Mouse (Mus musculus): ENCODE measurements around the gene Heca.
"Not testable (repeated sequence)": the region's sequence is repeated elsewhere in the genome, so short reads cannot be mapped to it uniquely, and the experiment has no call there.

Heca gene

GRCm38 (mm10) chr10:17880038-17880437, 67.8 kb downstream of the Heca start:
- DNase-seq (ENCODE audit: low spot score): no peak

DNA sequence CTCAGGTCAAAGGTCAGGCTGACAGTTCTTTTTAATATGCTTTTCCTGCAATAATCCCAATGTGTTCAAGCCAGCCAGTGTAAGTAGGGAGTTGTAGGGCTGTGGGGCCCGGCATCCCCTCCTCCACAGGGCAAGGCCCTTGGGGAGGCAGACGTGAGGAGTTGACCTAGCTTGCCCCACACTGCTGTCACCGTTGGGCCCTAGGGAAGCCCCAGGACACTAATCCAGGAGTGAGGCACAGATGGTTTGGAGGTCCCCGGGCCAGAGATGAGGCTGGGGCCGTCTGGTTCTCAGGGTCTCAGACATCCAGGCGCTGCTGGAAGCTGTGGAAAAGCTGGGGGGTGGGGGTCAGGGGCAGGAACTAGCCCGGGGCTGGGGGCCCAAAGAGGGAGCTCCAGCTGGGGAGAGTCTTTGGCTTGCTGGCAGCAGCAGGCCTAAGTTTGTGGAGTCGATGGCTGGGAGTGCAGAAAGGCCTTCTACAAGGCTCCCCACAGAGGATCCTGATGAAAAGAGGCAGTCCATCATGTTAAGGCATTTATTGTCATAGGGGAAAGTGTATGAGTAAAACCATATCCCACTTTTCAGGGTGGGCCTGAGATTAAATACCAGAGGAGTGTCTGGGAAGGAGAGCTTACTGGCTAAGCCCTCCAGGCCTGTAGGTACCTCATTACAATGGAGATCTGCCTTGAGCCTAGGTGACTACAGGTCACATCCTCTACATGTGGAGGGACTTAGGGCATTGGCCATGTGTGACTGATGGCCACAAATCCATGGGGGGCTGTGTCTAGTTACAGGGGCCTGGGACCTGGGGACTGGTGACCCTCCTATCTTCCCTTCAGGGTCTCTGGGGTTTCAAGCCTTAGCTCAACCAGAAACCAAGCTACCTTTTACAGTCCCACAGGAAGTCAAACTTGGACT, 69.6 kb downstream of the Heca start:
- DNase-seq (ENCODE audit: low spot score): no peak

DNA sequence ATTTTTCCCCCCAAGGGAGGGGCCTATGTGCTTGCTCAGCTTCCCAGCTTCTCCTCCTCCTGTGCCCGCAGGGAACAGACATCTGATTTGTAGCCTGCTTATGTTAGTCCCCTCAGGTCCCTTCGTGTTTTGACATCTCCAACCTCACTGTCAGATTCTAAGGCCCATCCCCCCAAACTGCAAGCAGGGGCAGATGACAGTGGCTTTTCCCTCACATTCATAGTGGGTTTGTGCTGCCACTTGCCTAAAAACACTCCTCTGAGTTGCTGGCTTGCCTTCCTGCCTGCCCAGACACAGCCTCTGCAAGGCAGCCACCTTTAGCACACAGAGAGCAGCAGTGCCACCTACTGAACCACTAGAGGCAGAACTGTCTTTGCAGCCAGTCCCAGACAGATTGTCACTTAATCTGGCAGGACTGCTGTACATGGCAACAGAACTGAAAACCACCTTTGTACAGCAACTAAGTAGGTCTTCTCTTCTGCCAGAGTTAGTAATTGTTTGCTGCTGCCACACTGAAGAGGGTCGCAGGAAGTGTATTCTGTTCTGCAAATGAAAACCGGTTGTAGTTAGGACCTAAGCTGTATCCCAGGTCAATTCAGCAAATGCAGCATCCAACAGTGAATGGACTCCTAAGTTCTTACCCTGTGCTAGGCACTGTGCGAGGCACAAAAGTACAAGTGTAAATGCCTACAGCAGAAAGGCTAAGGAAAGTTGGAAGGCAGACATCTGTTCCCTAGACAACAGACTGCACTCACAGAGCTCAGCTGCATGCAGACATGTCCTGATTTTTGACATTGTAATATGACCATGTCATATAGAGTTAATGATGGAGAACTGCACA, 77.8 kb downstream of the Heca start:
- no peak for DNase-seq (ENCODE audit: low spot score)

DNA sequence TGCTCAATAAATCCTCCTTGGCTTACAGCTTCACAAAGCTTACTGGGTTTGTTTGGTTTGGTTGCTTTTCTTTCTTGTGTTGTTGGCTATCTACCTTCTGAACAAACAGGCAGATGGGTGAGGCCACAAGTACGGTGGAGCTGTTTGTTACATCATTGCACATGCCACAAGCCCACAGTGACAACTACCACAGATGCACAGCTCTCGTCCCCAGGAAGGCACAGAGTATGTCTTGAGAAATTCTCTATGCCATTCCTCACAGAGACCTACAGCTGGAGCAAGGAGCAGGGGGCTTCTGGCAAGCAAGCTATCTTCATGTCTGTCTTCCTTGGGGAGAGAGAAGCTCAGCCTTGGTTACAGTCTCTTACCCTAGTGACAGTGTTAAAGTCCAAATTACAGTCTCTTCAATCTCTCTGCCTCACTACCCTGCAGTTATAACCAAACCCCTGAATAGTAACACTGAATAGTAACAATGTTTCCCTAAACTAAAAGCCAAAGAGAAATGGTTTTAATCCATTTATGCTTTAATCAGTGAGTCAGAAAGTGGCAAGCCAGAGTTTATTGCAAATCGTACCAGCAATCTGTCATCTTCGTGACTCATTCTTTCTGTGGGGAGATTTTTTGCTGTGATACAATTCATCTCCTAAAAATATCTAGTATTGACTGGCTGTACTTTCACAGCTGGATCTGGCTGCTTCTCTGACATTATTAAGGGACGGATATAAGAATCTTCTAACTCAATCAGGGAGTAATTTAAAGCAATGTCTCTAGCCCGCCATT, 87.0 kb downstream of the Heca start:
- no peak for DNase-seq (ENCODE audit: low spot score)

GRCm38 (mm10) chr10:17857647-17858261, 90.1 kb downstream of the Heca start:
- no peak for DNase-seq (ENCODE audit: low spot score)

- DNase-seq (ENCODE audit: low spot score): no peak
Measured at GRCm38 (mm10) chr10:17844781-17845537, 102.9 kb downstream of the Heca start.

- no peak for DNase-seq (ENCODE audit: low spot score)
Measured at GRCm38 (mm10) chr10:17842030-17842429, 105.8 kb downstream of the Heca start.

- no peak for DNase-seq (ENCODE audit: low spot score)
Measured at GRCm38 (mm10) chr10:17836275-17836674, 111.6 kb downstream of the Heca start.

- no peak for DNase-seq (ENCODE audit: low spot score)
Measured at GRCm38 (mm10) chr10:17835031-17835430, 112.8 kb downstream of the Heca start.

DNA sequence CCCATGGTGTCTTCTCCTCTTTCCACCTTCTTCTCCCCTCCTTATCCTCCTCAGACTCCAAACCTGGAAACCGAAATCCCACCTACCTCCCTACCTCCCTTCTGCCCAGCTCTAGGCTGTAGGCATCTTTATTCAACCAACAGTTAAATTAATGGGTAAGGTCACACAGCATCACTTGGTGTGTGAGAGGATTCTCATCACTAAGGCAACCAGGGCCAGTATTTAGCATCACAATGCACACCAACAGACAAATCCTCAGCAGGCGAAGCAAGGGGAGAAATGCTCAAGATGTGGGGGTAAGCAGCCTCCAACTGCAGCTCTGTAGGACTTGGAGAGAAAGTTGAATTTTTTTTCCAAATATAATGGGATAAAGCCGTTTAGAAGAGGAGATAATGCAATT, 116.8 kb downstream of the Heca start:
- no peak for DNase-seq (ENCODE audit: low spot score)

DNA sequence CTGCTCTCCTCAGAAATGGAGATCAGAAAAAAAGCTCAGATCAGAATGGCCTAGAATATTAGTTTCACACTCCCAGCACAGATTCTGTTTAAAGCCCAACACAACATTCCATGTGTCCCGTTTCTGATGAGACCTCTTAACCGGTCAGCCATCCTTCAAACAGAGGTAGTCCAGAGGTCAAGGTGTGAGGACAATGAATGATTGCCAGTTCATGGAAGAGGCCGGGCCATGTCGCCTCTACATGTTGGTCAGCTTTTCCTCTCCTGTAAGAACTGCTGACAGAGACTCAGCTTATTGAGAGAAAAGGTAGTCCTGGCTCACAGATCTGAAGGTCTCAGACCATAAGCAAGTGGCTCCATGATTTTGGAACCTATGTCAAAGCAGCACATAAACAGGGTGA, 118.7 kb downstream of the Heca start:
- no peak for DNase-seq (ENCODE audit: low spot score)

- DNase-seq (ENCODE audit: low spot score): no peak
Measured at GRCm38 (mm10) chr10:17827391-17827790, 120.5 kb downstream of the Heca start.

DNA sequence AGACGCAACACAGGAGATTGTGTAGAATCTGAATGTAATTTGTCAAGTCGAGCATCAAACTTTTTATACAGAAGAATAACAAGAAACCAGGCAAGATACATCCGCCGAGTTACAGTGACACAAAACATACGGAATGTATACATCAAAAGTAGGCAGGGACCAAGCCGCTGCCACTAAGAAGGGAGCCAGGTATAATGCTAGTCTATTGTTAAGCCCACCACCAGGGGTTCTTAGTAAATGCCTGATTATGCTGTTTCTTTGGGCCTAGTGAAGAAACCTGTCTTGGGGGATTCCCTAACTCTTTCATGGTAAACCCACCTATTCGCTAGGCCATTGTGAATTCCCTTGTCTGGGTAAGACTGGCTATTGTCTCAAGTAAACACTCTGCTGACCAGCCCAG, 127.4 kb downstream of the Heca start:
- not testable (repeated sequence) for DNase-seq (ENCODE audit: low spot score)

Measured in urinary bladder, postnatal 10 days (tissue).